Mouse (Mus musculus) heart, postnatal 4 days (tissue): ENCODE data around the gene Appl2. TPM values are rescaled to one million over a fixed set of nuclear protein-coding genes. Genes with fewer than 3 reads are reported as not detected.
"Not testable (repeated sequence)": the region's sequence is repeated elsewhere in the genome, so short reads cannot be mapped to it uniquely, and the experiment has no call there.

Experiments used
- DNase-seq: peaks from one replicate; pipeline ENCODE4 v3.0.0; 2021
- total RNA-seq, 2 experiments: library from RNA; stranded (reverse); gene quantifications; 2 replicates each; pipeline ENCODE4 v1.2.3; 2021

Gene Appl2
- total RNA-seq: 10 to 100 TPM; 31.6 to 35.5 TPM

DNA sequence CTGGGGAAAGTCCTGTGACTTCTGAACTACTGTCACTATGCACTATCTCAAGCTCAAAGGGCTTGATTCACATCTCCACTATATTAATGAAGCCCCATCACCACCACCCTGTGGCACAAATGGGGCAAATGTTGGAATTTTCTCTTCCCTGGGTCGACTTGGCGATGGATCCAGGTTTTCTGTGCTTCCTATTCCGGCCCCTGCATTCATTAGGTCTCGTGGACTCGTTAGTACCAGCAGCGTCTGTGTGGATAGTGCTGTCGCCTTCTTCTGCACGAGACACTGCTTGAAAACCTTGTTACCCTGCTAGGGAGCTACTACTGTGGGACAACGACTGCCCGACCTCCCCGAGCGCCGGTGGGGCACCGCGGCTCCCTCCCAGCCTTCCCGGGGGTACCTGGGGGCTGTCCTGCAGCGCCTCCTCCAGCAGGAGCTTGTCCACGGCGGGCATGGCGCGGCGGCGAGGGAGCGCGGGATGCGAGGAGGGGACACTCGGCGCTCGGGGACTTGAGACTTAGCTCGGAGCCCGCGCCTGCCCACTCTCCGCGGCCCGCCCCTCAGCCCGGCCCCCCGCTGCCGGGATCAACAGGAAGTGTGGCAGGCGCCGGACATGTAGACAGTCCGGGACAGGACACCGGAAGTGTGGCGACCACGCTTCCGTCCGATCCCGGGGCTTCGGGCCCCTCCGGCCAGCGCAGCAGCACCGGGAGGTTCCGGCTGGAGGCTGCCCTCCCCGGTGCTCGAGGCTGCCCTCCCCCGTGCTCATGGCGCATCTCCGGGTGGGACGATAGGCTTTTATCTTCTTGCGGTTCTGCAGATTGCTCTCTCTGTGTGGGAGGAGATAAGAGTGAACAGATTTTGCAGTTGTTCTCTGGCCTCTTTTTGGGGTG, at the start of gene Appl2:
Gene Appl2 (minus strand): TSS at position 608 of the 890 bp plus-strand sequence.
- peak; percentile 97 for DNase-seq

DNA sequence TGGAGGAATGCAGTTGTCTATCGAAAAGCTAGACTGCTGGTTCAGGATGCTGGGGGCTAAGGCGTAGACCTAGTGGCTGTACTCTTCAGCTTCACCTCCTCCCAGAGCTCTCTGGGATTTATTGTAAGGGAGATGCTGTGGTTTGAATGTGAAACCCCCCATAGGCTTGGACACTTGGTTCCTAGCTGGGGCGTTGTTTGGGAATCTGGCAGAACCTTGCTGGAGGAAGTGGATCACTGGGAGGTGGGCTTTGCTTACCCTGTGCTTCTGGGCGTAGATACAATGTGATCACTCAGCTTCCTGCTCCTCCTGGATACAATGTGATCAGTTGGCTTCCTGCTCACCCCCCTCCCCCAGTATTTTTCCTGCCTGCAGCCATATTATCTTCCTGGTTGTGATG, 47.7 kb upstream of the Appl2 start:
- no peak for DNase-seq

DNA sequence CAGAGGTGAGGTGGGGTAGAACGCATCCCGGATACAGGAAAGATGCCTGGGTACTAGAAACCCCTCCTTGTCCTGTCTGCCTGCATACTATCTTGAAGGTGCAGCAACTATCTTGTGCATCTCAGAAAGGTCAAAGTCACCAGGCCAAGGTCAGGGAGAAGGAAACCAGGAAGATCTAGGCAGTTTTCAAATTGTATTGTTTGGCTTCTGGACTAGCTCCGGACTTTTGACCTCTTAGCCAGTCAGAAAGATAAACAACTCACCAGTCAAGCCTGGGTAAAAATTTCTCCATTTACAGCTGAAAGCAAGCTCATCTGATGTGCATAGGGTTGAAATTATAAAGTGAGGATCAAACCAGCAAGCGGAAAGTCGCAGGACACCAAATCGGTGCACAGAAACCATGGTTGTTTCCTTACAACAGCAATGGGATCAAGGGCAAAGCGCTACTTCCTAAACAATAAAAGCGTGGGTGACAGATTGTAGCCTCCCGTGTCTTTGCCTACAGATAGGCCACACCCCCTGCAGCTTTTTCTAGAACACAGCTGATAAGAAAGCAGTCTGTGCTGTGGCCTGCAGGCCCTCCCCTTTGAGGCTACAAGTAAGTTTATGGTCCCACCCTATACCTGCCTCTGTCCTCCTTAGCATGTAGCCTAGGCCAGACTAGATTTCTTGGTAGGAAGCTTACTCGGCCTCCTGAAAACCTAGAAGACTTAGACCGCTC, 43.8 kb upstream of the Appl2 start:
- no peak for DNase-seq

DNA sequence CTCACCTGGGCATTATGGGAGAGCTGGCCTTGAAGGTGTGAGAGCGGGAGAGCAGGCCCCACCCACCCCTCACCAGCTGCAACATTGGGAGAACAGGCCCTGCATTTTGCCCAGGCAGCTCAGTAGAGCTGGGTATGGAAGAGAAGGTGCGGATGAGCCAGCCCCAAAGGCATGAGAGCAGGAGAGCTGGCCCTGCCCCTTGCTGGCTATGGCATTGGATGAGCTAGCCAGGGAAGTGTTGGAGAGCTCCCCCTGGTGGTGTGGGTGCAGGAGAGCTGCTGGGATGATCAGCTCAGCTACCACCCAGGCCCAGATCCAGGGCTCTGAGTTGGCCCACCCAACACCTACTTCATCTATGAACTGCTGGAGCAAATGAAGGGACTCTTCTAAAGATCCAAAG, 39.7 kb upstream of the Appl2 start:
- no peak for DNase-seq

DNA sequence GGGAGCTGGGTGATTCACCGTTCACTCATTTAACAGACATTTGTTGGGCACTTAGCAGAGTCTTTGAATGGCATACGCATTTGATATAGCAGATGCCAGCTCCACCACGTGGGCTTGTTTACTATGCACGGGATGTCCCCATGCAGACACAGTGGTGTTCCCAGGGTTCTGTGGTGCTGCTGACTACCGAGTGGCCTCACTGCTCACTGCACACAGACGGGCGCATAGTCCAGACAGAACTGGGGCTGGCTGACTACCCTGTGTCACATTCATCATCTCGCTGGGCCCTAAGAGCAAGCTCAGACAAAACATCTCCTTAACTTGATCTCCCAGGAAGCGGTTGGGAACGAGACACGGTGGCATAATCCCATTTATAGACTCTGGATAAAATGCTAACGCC, 32.8 kb upstream of the Appl2 start:
- no peak for DNase-seq

DNA sequence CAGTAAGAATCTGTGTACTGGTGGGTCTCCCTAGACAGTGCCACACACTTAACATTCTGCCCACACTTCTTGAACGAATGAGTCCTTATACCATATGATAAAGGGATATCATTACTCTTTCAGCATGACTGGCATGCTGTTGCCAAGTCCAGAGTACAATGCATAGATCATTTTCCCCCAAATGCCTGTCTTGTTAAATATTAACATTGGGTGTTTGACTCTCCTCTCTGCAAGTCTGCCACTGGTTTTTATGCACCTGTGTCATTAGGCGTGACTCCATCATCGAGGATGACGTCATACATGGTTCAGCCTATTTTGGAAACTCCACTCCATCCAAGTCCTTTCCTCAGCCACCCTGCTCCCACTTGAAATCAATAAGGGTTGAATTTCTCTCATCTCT, 18.0 kb upstream of the Appl2 start:
- no peak for DNase-seq

DNA sequence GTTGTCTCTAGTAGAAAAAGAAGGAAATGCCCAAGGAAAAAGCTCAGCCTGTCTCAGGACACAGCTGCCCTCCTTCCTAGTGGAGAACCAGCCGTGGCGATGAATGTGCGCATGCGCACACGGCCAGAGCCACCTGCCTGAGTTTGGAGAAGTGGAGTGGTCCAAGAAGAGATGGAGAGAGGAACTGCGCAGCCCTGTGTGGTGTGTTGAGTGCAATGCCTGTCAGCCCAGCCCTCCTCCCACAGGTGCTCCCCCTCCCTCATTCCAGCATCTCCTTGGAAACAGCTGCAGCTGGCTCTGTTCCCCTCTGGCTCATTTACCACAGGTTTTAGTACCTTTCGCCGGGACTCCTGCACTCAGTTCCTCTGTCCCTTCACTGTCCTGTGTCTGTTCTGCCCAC, 13.4 kb upstream of the Appl2 start:
- DNase-seq: no peak

DNA sequence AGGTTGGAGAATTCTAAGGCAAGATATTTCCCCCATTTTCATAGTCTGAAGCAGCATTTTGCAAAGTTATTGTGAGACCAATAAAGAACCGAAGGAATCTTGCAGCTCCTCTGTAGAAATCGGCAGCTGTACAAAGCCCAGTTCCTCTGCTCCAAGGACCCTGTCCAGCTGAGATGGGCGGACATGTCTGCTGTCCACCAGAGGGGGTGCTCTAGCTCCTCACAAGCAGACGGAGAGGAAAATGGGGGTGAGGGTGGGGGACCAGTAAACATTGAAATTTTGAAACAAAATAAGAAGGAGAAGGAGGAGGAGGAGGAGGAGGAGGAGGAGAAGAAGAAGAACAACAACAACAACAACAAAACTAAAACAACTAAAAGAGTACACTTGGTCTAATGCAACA, 12.1 kb upstream of the Appl2 start:
- no peak for DNase-seq

DNA sequence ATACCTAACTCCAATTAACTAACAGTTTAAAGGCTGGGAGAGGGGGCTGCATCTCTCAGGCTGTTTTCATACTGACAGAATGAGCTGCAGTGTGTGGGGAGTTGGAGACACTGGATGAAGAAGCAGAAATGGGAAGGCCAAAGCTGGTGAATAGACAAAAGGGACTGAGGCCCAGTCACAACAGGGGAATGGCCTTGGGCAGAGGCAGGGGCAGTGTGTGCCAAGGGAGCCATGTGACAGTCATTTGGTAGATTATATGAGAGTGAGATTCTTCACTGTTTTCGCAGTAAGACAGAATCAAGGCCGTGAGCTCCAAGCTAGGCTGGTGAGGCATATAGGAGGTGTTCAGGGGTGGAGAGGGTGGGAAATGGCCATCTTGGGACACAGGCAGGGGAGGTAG, 6.1 kb upstream of the Appl2 start:
- DNase-seq: no peak

DNA sequence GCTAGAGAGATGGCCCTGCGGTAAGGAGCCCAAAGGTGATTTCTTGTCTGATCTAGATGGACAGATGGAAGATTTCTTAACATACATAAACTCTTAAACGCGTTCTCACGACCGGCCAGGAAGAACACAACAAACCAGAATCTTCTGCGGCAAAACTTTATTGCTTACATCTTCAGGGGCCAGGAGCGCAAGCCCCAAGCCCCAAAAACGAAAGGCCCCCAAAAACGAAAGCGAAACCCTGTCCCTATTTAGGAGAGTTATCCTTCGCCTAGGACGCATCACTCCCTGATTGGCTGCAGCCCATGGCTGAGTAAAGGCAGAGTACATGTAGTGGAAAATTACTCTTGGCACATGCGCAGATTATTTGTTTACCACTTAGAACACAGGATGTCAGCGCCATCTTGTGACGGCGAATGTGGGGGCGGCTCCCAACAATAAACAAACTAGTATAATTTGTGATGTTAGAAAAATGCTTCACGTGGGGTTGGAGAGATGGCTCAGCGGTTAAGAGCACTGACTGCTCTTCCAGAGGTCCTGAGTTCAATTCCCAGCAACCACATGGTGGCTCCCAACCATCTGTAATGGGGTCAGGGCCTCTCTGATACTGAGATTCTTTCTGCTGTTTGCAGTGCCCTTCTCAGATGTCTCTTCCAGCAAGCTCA, 3.8 kb upstream of the Appl2 start:
- DNase-seq: not testable (repeated sequence)

DNA sequence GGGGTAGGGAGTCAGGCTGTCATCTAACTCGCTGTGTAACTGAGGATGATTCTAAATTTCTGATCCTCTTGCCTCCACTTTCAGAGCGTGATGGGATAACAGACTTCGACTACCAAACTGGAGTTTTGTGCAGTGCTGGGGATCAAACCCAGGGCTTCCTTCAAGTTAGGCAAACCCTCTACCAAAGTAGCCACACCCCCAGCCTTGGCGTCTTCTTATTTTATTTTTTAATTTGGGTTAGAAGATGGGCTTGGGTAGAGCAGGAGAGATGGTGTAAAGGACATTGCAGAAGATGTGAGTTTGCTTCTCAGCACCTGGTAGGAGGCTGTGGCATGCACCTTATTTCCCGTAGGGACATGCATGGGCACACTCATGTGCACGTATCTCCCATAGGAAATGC, 499 bp upstream of the Appl2 start:
- DNase-seq: no peak

DNA sequence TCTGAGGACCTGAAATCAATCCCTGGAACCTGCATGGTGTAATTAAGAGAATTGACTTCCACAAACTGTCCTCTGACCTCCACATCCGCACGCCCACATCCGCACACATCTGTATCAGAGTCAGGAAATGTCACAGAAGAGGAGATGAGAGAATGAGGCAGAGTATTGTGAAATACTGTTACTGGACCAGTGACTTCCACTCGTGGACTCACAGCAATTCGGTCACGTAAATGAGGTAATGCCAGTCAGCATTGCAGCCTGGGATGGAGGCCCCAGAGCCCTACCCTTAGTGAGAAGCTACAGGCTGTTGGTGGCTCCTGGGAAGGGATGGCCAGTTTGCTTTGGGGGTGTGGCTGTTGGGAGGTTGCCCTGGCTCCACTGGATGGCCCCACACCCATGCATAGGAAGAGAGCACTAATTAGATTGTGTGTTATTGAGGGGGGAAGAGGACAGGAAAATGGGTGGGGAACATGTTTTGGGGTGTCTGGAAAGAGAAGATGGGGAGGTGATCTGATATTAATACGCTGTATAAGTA, 2.1 kb downstream of the Appl2 start:
- DNase-seq: no peak

DNA sequence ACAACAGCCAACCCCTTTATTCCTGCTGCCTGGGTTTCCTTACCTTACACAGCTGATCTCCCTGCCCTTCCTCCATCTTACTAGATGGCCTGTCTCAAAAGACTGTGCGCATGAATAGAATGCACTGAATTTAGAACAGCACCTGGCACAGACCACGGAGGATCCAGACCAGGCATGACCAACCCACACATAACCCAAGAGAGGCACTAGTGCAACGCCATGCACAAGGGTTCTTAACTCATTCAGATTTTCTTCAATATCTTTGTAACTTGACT, 2.9 kb downstream of the Appl2 start:
- no peak for DNase-seq

DNA sequence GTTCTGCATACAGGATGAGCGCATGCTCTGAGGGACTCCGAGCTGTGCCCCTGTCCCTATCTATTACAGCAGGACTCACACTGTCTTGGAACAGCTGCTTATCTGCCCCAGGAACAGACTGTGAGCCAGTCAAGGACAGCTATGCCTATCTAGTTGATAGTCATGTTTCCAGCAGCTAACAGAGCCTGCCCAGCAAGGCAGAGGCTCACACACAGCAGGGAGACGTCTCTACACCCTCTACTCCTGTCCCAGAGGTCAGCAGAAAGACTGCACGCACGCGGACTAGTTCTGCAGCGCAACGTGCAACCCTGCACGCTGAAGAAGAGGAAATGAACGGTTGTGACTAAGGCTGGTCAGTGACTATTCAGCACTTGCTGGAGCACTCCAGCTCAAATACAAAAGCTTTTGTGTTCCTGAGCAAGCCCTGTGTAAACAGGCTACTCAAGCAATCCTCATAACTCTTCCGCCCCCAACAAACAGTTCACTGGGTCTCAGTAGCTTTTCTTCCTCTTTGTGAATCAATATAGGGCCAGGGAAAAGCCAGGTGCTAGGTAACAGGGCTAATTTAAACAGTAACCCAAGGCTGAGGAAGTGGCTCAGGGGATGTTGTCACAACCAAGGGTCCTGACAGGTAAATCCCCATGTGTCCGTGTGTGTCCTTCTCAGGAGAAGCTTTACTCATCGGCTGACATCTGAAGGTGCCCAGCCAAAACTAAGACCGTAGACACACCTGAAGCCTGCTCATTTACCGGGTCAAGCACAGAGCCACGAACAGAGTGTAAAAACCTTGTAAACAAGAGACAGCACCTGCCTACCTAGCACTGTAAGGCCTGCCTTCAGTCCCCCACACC, 3.4 kb downstream of the Appl2 start:
- peak; percentile 31 for DNase-seq

DNA sequence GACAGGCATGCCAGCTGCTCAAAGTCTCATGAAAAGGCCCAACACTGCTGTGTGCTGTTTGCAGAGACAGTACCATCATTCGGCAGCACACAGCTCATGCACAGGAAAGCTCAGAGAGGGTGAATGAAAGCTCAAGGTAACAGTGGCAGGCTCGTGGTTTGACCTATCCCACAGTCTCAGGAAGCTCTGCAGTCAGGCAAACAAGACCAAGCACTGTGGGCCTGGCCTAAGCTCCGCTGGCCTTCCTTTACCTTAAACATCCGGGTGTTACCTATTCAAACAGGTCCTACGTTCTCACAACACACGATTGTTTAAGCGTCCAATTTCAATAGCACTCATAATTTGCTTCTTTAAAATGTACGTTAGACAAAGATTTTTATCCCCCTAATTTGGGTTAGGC, 4.4 kb downstream of the Appl2 start:
- DNase-seq: no peak

DNA sequence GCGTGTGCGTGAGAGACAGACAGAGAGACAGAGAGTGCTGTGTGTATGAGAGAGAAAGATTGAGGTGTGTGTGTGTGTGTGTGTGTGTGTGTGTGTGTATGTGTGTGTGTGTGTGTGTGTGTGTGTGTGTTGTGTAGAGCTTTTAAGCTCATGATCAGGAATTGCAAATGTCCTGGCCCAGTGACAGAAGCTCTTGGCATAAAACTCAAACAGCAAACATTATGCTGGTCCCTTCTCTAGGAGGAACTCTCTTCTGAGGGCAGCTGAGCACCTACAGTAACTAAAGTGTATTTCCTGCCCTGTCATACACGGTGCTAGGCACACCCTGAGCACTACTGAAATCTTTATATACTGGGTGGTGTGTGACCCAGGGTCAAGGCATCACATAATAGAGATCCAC, 6.9 kb downstream of the Appl2 start:
- DNase-seq: no peak

DNA sequence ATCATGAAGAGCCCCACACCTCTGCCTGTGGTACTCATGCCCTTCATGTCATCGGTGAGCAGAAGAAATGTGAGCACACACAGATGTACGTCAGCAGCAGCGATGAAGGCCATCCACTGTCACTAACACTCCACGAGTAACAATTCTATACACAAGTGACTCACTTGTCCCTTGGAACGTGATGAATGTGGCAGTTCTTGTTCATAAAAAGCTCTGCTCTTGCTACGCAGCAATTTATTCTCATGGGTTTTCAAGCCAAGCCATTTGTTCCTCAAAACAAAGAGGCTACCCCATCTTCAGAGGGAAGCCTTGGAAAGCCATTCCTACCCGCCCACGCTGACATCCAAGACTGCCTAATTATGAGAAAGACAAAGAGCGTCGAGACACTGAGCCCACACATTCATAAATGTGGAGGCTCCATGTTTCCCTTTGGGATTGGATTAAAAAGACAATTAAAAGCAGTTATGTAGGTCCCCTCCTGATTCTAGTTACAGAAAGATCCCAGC, 8.6 kb downstream of the Appl2 start:
- no peak for DNase-seq

DNA sequence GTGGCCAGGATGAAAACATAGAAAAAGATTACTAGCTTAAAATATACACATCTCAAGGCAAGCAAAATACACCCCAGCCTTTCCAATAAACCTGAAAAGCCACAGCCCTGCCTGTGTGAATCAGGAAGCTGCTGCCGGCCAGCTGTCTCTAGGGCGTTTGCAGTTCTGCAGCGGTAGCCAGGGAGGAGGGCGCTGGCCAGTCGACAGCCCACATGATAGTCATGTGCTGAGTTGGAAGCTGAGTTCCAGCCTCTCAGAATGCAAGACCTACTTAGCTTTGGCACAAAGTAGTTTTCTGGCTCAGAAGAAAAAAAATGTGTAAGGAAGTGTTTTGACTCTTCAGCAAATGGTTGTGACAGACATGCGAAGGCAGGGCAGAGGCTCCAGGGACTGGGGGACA, 11.2 kb downstream of the Appl2 start:
- DNase-seq: peak; percentile 85

DNA sequence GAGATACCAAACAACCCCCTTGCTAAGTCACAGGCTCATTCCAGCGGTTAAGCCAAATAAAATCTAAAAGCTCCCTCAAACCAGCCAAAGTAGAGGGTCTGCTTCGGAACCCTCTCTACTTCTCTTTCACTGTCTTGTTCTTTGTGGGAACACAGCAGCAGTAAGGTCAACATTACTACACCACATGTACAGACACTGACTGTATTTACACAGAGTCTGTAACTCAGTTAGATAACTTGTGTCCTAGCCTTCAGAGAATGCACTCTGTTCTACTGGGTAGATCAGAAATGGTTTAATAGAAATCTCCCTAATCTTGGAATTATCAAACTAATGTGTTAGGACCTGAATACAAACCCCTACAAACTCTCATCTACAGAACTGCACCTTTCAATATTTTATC, 12.3 kb downstream of the Appl2 start:
- no peak for DNase-seq

DNA sequence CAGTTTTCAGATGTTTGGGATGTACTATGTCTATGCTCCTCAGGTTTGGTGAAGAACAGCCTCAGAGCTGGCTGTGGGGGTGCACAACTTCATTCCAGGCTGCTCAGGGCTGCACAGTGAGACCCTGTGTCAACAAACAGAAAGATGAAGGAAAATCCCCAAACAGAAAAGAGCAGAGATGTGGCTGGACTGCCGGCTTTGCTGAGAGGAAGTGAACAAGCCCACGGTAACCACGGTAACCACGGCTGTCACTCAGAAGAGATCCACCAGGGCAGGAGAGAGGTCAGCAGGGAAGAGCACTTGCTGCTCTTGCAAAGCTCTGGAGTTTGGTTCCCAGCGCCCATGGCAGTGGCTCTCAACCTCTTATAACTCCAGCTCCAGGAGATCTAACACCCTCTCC, 14.1 kb downstream of the Appl2 start:
- DNase-seq: peak; percentile 43

DNA sequence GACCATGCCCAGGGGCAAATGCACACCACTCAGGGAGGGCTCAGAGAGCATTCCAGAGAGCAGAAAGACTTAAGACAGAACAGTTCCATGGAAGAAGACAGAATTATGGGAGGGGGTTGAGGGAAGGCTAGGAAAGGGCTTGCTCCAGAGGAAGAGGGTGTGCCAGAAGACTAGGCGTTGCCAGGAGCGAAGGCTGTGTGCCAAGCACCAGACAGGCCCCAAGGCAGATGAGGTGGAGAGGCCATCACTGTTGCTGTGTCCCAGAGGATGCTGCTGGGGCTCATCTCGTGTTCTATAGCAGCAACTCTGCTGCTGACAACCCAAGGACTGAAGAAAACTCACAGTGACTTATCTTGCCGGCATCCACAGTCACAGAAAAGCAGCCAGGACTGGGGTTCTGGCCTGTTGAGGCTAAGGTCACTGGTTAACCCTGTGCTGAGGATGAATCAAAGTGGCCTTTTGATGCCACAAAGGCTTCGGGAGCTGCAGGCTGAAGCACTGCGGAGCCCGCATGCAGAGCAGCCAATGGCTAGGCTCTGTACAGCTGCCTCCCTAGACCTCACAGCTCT, 15.6 kb downstream of the Appl2 start:
- no peak for DNase-seq

DNA sequence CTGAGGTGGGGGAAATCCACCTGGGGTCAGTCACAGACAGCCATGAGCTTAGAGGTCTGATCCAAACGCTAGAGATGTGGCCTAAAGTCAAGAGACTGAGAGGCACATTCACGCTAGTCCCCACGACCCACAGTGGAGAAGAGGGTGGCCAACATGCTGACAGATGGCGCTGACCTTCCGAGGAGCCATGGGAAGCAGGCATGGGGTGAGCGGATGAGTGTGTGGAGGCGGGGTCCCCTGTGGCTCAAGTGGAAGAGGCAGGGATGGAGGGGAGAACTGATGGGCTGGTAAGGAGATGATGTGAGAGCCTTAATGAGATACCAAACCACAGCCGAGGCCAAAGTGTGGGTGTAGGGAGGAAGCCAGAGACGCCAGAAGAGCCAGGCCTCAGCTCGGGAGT, 16.8 kb downstream of the Appl2 start:
- no peak for DNase-seq
